Mouse (Mus musculus) limb, embryonic 10.5 days (tissue): Measurements from ENCODE around the gene Gm3642. TPM values are rescaled to one million over a fixed set of nuclear protein-coding genes. Genes with fewer than 3 reads are reported as not detected.
A peak's percentile ranks its signal among the peaks of the same experiment; 100 is the strongest.
"Not testable (repeated sequence)": the region's sequence is repeated elsewhere in the genome, so short reads cannot be mapped to it uniquely, and the experiment has no call there.

ENCODE experiments used
- DNase-seq: peaks from one replicate; pipeline ENCODE4 v3.0.0-alpha.2; 2017; ENCODE audit warnings: low spot score
- H3K27ac ChIP-seq: fragments of 300-500 bp; sonication (generic); 2 replicates; pipeline ENCODE4 v1.5.1; 2016; ENCODE audit warnings: mild to moderate bottlenecking
- H3K27me3 ChIP-seq: fragments of 300-500 bp; sonication (generic); 2 replicates; pipeline ENCODE4 v1.6.1; 2016; ENCODE audit warnings: low read depth, mild to moderate bottlenecking; ENCODE audit not compliant: poor library complexity, severe bottlenecking
- H3K36me3 ChIP-seq: fragments of 300-500 bp; sonication (generic); 2 replicates; pipeline ENCODE4 v1.6.1; 2016; ENCODE audit warnings: mild to moderate bottlenecking, moderate library complexity
- H3K4me1 ChIP-seq: fragments of 300-500 bp; sonication (generic); 2 replicates; pipeline ENCODE4 v1.6.1; 2016
- H3K4me3 ChIP-seq: fragments of 300-500 bp; sonication (generic); 2 replicates; pipeline ENCODE4 v1.5.1; 2016; ENCODE audit warnings: mild to moderate bottlenecking, moderate library complexity
- H3K9me3 ChIP-seq: fragments of 300-500 bp; sonication (generic); replicated peaks from 2 replicates; pipeline ENCODE4 v1.6.1; 2016; ENCODE audit warnings: mild to moderate bottlenecking
- WGBS: fragments of 180-500 bp; shearing (Covaris S2); methylation state at CpG from one replicate; pipeline ENCODE4 v1.1.7; 2016; 5-methylcytosine and 5-hydroxymethylcytosine counted together
- polyA plus RNA-seq: library from polyadenylated mRNA; unstranded; fragments of >200 nt; fragmentation: Nextera tagmentation; extraction: Ambion mirVana; gene quantifications from 2 replicates; pipeline ENCODE4 v1.2.1, GENCODE M21; 2016

The Gm3642 gene
- not detected in 2 replicates for polyA plus RNA-seq

- H3K27me3 ChIP-seq, H3K4me3 ChIP-seq, H3K4me1 ChIP-seq, DNase-seq, H3K36me3 ChIP-seq, H3K27ac ChIP-seq, H3K9me3 ChIP-seq: not testable (repeated sequence)
- WGBS: no CpG with 5 or more reads among the region's 3 CpGs
These were observed at the start of gene Gm3642 for GRCm38 (mm10) chr14:6840211-6840610. Gene Gm3642 (minus strand): TSS chr14:6840311.

DNA sequence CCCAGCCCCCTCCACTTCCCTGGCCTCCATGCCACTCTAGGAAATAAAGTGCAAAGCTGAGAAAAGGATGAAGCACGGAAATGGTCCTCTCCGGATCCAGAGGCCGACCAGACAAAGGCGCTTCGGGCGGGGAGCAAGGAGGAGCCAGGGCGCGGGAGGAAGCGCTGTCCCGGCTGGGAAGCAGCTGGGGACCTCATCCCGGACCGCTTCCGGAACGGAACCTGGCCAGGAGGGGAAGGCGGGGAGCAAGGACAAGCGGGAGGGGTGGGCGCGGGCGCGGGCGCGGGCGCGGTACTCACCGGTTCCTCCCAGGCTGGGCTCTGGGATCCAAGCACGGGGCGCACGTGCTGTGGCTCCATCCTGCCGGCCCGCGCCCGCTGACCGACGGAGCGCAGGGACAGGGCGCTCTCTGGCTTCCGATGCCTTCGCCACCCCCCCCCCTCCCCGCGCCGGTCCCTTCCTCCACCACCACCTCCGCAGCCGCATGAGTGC is 49.5 kb upstream of the Gm3642 start, which contains the start of gene Gm3667:
Gene Gm3667 (minus strand): TSS at position 442 of the 492 bp plus-strand sequence.
- DNase-seq: peak; percentile 29
- WGBS: 0% methylated on average over 13 of the region's 43 CpGs
- H3K27ac ChIP-seq: peak within 1 kb of the TSS; percentile 71

GRCm38 (mm10) chr14:6888811-6889210 is 48.7 kb upstream of the Gm3642 start:
- 14% methylated on average over 5 of the region's 5 CpGs for WGBS
- not testable (repeated sequence) for H3K4me1 ChIP-seq, H3K9me3 ChIP-seq, DNase-seq, H3K36me3 ChIP-seq, H3K4me3 ChIP-seq, H3K27me3 ChIP-seq, H3K27ac ChIP-seq

More for the DNA sequence above, 49.5 kb upstream of the Gm3642 start, which contains the start of gene Gm3667:
- H3K4me1 ChIP-seq, H3K36me3 ChIP-seq, H3K9me3 ChIP-seq, H3K27me3 ChIP-seq: not testable (repeated sequence)
- H3K4me3 ChIP-seq: peak within 1 kb of the TSS; percentile 50

DNA sequence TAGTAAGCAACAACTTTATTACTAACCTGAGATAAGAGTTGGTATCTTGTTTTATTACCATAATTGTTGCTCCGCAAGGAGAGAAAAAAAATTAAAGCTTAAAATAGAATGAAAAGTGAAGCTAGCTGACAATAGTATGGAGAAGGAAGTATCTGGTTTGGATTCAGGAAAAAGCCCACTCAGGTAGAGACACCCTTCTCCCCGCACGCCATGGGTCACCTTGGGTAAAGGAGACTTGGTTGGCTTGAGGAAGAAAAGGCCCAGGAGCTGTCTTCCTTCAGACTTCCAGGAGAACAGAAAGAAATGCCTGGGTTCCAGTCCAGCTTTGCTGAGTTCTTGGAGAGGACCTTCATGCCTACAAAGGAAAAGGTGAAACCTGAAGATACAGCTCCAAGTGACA is 16.8 kb downstream of the Gm3642 start:
- not testable (repeated sequence) for H3K27me3 ChIP-seq, H3K4me3 ChIP-seq, DNase-seq, H3K9me3 ChIP-seq, H3K4me1 ChIP-seq, H3K36me3 ChIP-seq, H3K27ac ChIP-seq
- WGBS: 92% methylated on average over 3 of the region's 3 CpGs

Other genes starting within 250 kb of the Gm3642 start
- gene Gm3629, start 249.7 kb downstream of the Gm3642 start, polyA plus RNA-seq: 0.30 TPM in 1 of 2 replicates, not detected in the other
- not detected in 2 replicates for gene Gm3460, start 217.9 kb downstream of the Gm3642 start, polyA plus RNA-seq
- 0.08 TPM in 1 of 2 replicates, not detected in the other for gene Gm10251, start 156.1 kb downstream of the Gm3642 start, polyA plus RNA-seq
- not detected in 2 replicates for gene Gm8050, start 120.1 kb downstream of the Gm3642 start, polyA plus RNA-seq
- 4.7 and 4.9 TPM in 2 replicates for gene Gm3636, start 98.0 kb downstream of the Gm3642 start, polyA plus RNA-seq
- not detected in 2 replicates for gene Gm8362, start 65.9 kb downstream of the Gm3642 start, polyA plus RNA-seq
- gene Gm3667, start 49.7 kb upstream of the Gm3642 start, polyA plus RNA-seq: 1.1 TPM in 2 replicates
- gene Gm6356, start 133.5 kb upstream of the Gm3642 start, polyA plus RNA-seq: not detected in 2 replicates
- gene Gm10406, start 187.1 kb upstream of the Gm3642 start, polyA plus RNA-seq: 0.66 and 0.90 TPM in 2 replicates
- not detected in 2 replicates for gene Gm3685, start 204.7 kb upstream of the Gm3642 start, polyA plus RNA-seq